Mouse (Mus musculus) lung, postnatal 0 days (tissue): ENCODE results near the gene Arl5b. TPM values are rescaled to one million over a fixed set of nuclear protein-coding genes. Genes with fewer than 3 reads are reported as not detected.

Source experiments
- ATAC-seq: fragments of 200-750 bp; cut with Nextera tagmentation; 2 replicates; pipeline ENCODE4 v1.8.0; 2017; ENCODE audit warnings: moderate library complexity
- DNase-seq: peaks from one replicate; pipeline ENCODE4 v3.0.0-alpha.2; 2016; ENCODE audit warnings: low spot score
- H3K27ac ChIP-seq: fragments of 300-500 bp; sonication (generic); 2 replicates; pipeline ENCODE4 v1.5.1; 2014; ENCODE audit warnings: antibody characterized with exemption, mild to moderate bottlenecking, low read length, mixed read lengths
- H3K27me3 ChIP-seq: fragments of 300-500 bp; sonication (generic); replicated peaks from 2 replicates; pipeline ENCODE4 v1.6.1; 2014; ENCODE audit warnings: low read length, mixed read lengths; ENCODE audit not compliant: insufficient read depth
- H3K36me3 ChIP-seq: fragments of 300-500 bp; sonication (generic); 2 replicates; pipeline ENCODE4 v1.6.1; 2014; ENCODE audit warnings: low read length, mixed read lengths; ENCODE audit not compliant: insufficient read depth
- H3K4me1 ChIP-seq: fragments of 300-500 bp; sonication (generic); 2 replicates; pipeline ENCODE4 v1.6.1; 2014; ENCODE audit warnings: antibody characterized with exemption, low read depth, low read length, mixed read lengths; ENCODE audit not compliant: insufficient read depth
- H3K4me2 ChIP-seq: fragments of 300-500 bp; sonication (generic); replicated peaks from 2 replicates; pipeline ENCODE4 v1.6.1; 2014; ENCODE audit warnings: low read depth, mild to moderate bottlenecking, low read length, moderate library complexity, mixed read lengths
- H3K4me3 ChIP-seq: fragments of 300-500 bp; sonication (generic); 2 replicates; pipeline ENCODE4 v1.5.1; 2014; ENCODE audit warnings: low read depth, low read length
- H3K9ac ChIP-seq: fragments of 300-500 bp; sonication (generic); replicated peaks from 2 replicates; pipeline ENCODE4 v1.6.1; 2014; ENCODE audit warnings: low read depth, mild to moderate bottlenecking
- H3K9me3 ChIP-seq: fragments of 300-500 bp; sonication (generic); 2 replicates; pipeline ENCODE4 v1.6.1; 2016; ENCODE audit warnings: low read length, mixed read lengths
- CTCF ChIP-seq: IDR thresholded peaks from 2 replicates; pipeline ENCODE4 v1.5.1; 2016; ENCODE audit warnings: antibody characterized with exemption, mild to moderate bottlenecking
- EP300 ChIP-seq: IDR thresholded peaks from 2 replicates; pipeline ENCODE4 v1.6.1; 2016; ENCODE audit warnings: antibody characterized with exemption, mild to moderate bottlenecking, control low read depth
- WGBS: fragments of 180-500 bp; shearing (Covaris S2); extraction: QIAGEN DNeasy Blood & Tissue Kit; methylation state at CpG from one replicate; pipeline ENCODE4 v1.1.7; 2014; 5-methylcytosine and 5-hydroxymethylcytosine counted together
- polyA plus RNA-seq: library from polyadenylated mRNA; unstranded; fragments of >200 nt; fragmentation: Nextera tagmentation; extraction: Ambion mirVana; gene quantifications from 2 replicates; pipeline ENCODE4 v1.2.1, GENCODE M21; 2015

The Arl5b gene
- polyA plus RNA-seq, 1 experiment from 2014 or later: 24.0 TPM

DNA sequence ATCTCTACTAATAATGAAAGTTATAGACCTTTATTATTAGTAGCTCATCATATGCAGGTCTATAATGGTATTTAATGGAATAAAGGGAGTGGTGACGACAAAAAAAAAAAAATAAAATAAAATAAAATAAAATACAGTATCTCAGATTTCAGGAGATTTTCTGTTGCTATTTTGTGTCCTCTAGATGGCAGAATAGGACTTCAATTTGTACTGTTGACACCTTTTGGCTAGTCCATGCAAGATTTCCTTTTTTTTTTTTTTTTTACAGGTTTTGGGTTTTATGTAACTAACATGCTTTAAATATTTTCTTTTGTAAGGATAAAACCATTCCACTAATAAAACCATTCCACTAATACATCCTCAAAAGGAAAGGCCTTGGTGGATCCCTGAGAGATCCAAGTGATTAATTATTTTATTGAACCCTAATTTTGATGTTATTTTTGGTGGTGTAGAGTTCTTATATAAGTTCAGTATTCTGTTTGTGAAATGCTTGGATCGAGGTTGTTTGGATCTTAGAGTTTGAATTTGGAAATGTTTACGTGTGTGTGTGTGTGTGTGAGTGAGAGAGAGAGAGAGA lies 47.4 kb downstream of the Arl5b start:
- DNase-seq (peak; percentile 63), ATAC-seq (no peak)
- Histone ChIP-seq H3K4me3 (no peak overlapping the region), H3K27ac (no peak overlapping the region), H3K4me2 (no peak overlapping the region), H3K9ac (no peak overlapping the region), H3K4me1 (no peaks in the 10 kb centered on the region), H3K9me3 (no peaks in the 10 kb centered on the region), H3K27me3 (no peaks in the 10 kb centered on the region), H3K36me3 (no peaks in the 10 kb centered on the region)
- 42% methylated on average over 3 of the region's 3 CpGs for WGBS
- TF ChIP-seq CTCF (peak; percentile 53), EP300 (no peak)

- H3K36me3 ChIP-seq: no peaks in the 10 kb centered on the region
- DNase-seq (no peak), ATAC-seq (no peak)
- TF ChIP-seq CTCF: no peak
- no peak for TF ChIP-seq EP300
- H3K27ac ChIP-seq: no peak overlapping the region
- no peaks in the 10 kb centered on the region for H3K4me1 ChIP-seq
- no peaks in the 10 kb centered on the region for H3K27me3 ChIP-seq
- H3K4me3 ChIP-seq: no peak overlapping the region
- H3K4me2 ChIP-seq: no peak overlapping the region
- no peaks in the 10 kb centered on the region for H3K9me3 ChIP-seq
- 33% methylated on average over 1 of the region's 1 CpGs for WGBS
- no peak overlapping the region for H3K9ac ChIP-seq
Observed at GRCm38 (mm10) chr2:15104386-15104785, 55.2 kb downstream of the Arl5b start.

DNA sequence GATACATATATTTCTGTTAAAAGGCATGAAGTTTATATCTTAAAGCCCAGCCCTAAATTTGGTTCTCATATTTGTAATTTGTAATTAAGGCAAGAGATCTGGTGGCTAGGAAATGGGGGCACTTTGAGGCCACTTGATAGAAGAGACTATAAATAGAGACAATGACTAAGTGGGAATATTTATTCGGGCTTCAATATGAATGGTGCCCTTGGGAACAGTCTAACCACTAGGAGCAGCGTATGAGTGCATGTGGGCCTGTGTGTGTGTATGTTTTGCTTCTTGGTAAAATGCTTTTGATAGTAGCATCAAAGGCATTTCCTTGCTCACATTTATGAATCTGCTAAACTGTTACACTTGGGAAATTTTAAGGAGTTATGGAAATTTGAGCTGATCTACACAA lies 62.1 kb downstream of the Arl5b start:
- 50% methylated on average over 2 of the region's 2 CpGs for WGBS
- DNase-seq (no peak), ATAC-seq (no peak)

GRCm38 (mm10) chr2:15111808-15112440 lies 62.7 kb downstream of the Arl5b start:
- Histone ChIP-seq H3K36me3 (no peaks in the 10 kb centered on the region), H3K4me3 (no peak overlapping the region), H3K9me3 (no peaks in the 10 kb centered on the region), H3K27ac (no peak overlapping the region), H3K9ac (no peak overlapping the region), H3K4me1 (no peaks in the 10 kb centered on the region), H3K27me3 (no peaks in the 10 kb centered on the region), H3K4me2 (no peak overlapping the region)
- DNase-seq: no peak
- ATAC-seq: no peak
- WGBS: 26% methylated on average over 1 of the region's 1 CpGs
- TF ChIP-seq CTCF (no peak), EP300 (no peak)

More for the DNA sequence above, 62.1 kb downstream of the Arl5b start:
- H3K4me3 ChIP-seq: no peak overlapping the region
- H3K4me2 ChIP-seq: no peak overlapping the region
- H3K36me3 ChIP-seq: no peaks in the 10 kb centered on the region
- H3K27me3 ChIP-seq: no peaks in the 10 kb centered on the region
- no peaks in the 10 kb centered on the region for H3K9me3 ChIP-seq
- no peaks in the 10 kb centered on the region for H3K4me1 ChIP-seq
- TF ChIP-seq CTCF: no peak
- TF ChIP-seq EP300: no peak
- H3K9ac ChIP-seq: no peak overlapping the region
- H3K27ac ChIP-seq: no peak overlapping the region

DNA sequence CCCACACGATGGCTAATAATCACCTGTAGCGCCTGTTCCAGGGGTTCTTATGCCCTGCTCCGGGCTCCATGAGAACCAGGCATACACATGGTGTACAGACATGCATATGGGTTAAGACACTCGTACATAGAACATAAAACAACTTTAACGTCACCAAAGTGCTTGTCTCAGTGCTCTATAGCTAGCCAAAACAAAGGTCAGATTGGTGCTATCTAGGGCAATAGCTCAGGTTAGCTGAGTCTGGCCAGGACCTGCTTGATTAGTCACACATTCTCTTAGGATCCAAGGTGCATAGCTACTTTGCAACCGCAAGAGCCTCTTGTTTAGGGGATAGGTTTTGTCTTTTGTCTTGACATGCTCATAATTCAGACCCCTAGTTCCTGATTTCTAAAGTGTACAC lies 63.5 kb downstream of the Arl5b start:
- Histone ChIP-seq H3K9me3 (no peaks in the 10 kb centered on the region), H3K4me1 (no peaks in the 10 kb centered on the region), H3K27me3 (no peaks in the 10 kb centered on the region), H3K4me2 (no peak overlapping the region), H3K9ac (no peak overlapping the region), H3K27ac (no peak overlapping the region), H3K4me3 (no peak overlapping the region), H3K36me3 (no peaks in the 10 kb centered on the region)
- ATAC-seq: no peak
- WGBS: 92% methylated on average over 6 of the region's 6 CpGs
- TF ChIP-seq CTCF (no peak), EP300 (no peak)
- no peak for DNase-seq

GRCm38 (mm10) chr2:15121217-15121680 lies 72.1 kb downstream of the Arl5b start:
- TF ChIP-seq CTCF (no peak), EP300 (no peak)
- Histone ChIP-seq H3K27ac (no peak overlapping the region), H3K9me3 (no peaks in the 10 kb centered on the region), H3K9ac (no peak overlapping the region), H3K4me1 (no peaks in the 10 kb centered on the region), H3K36me3 (no peaks in the 10 kb centered on the region), H3K4me2 (no peak overlapping the region), H3K4me3 (no peak overlapping the region), H3K27me3 (no peaks in the 10 kb centered on the region)
- DNase-seq (no peak), ATAC-seq (no peak)
- 97% methylated on average over 1 of the region's 1 CpGs for WGBS

Other genes with a start within 250 kb of the Arl5b start
- gene Nsun6, start 5.7 kb downstream of the Arl5b start, polyA plus RNA-seq: 9.8 and 11.5 TPM in 2 replicates